Mouse (Mus musculus): ENCODE results near the gene Homer1.

DNA sequence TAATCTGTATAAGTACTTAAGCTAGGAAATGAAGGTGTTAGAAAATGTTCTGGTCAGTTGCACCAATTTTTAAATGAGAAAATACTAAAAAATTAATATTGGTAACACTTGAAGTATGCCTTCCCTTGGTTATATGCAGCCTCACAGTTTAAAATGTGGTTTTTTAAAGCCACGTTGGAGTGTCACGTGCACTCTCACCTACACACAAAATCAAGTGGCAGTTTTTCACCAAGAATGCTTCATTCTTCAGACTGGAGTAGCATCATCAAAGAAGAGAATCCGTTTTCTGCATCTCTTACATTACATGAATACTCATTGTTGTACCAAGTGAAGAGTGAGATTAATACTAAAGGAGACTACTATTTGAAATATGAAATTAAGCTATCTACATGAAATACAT, 7.1 kb downstream of the Homer1 start:
- no peak for TF ChIP-seq POLR2A (IDR thresholded peaks at IDR 0.05; ENCODE audit: low read depth, low read length)
- TF ChIP-seq CTCF (IDR thresholded peaks at IDR 0.05; ENCODE audit: extremely low read depth, insufficient read depth, insufficient read length, insufficient replicate concordance) = no peak
